Mouse (Mus musculus) olfactory bulb, adult 2 months (tissue): Measurements from ENCODE around the gene Brd9.

Experiments
- CTCF ChIP-seq: fragments of 200-500 bp; IDR thresholded peaks from 2 replicates; pipeline ENCODE4 v1.5.1; 2012; ENCODE audit warnings: low read depth, mild to moderate bottlenecking, low read length, moderate library complexity; ENCODE audit not compliant: insufficient read depth
- POLR2A ChIP-seq: fragments of 200-500 bp; IDR thresholded peaks from 2 replicates; pipeline ENCODE4 v1.6.1; 2012; ENCODE audit warnings: mild to moderate bottlenecking, low read depth, low read length, moderate library complexity; ENCODE audit not compliant: insufficient read depth

- TF ChIP-seq CTCF, result no peak
- TF ChIP-seq POLR2A, result no peak
Observed at GRCm38 (mm10) chr13:73936938-73937320, 682 bp upstream of the Brd9 start.
